Mouse (Mus musculus) heart, embryonic 15.5 days (tissue): ENCODE data around the gene Rnf43. TPM values are rescaled to one million over a fixed set of nuclear protein-coding genes. Genes with fewer than 3 reads are reported as not detected.

Experiments used
- ATAC-seq: fragments of 200-750 bp; cut with Nextera tagmentation; replicated peaks from 2 replicates; pipeline ENCODE4 v1.8.0; 2017; ENCODE audit warnings: low read depth, moderate TSS enrichment; ENCODE audit not compliant: insufficient number of reproducible peaks, insufficient read depth, low FRiP score
- H3K27ac ChIP-seq: fragments of 300-500 bp; sonication (generic); 2 replicates; pipeline ENCODE4 v1.5.1; 2015; ENCODE audit warnings: mild to moderate bottlenecking, inconsistent platforms
- H3K27me3 ChIP-seq: fragments of 300-500 bp; sonication (generic); 2 replicates; pipeline ENCODE4 v1.6.1; 2015; ENCODE audit warnings: inconsistent platforms
- H3K36me3 ChIP-seq: fragments of 300-500 bp; sonication (generic); 2 replicates; pipeline ENCODE4 v1.6.1; 2015; ENCODE audit warnings: mild to moderate bottlenecking, inconsistent platforms
- H3K4me1 ChIP-seq: fragments of 300-500 bp; sonication (generic); replicated peaks from 2 replicates; pipeline ENCODE4 v1.6.1; 2015; ENCODE audit warnings: inconsistent platforms
- H3K4me2 ChIP-seq: fragments of 300-500 bp; sonication (generic); 2 replicates; pipeline ENCODE4 v1.6.1; 2015; ENCODE audit warnings: inconsistent platforms, mild to moderate bottlenecking, moderate library complexity
- H3K4me3 ChIP-seq: fragments of 300-500 bp; sonication (generic); 2 replicates; pipeline ENCODE4 v1.5.1; 2015; ENCODE audit warnings: mild to moderate bottlenecking, inconsistent platforms
- H3K9ac ChIP-seq: fragments of 300-500 bp; sonication (generic); 2 replicates; pipeline ENCODE4 v1.6.1; 2015; ENCODE audit warnings: mild to moderate bottlenecking, inconsistent platforms
- H3K9me3 ChIP-seq: fragments of 300-500 bp; sonication (generic); replicated peaks from 2 replicates; pipeline ENCODE4 v1.6.1; 2016; ENCODE audit warnings: inconsistent platforms
- WGBS: fragments of 180-500 bp; shearing (Covaris S2); methylation state at CpG from one replicate; pipeline ENCODE4 v1.1.7; 2015; ENCODE audit warnings: mixed read lengths; 5-methylcytosine and 5-hydroxymethylcytosine counted together
- polyA plus RNA-seq: library from polyadenylated mRNA; unstranded; fragments of >200 nt; fragmentation: Nextera tagmentation; extraction: Ambion mirVana; gene quantifications from 2 replicates; pipeline ENCODE4 v1.2.1, GENCODE M21; 2015

Gene Rnf43
- polyA plus RNA-seq, 1 experiment from 2014 or later = 1.3 TPM

- ATAC-seq = no peak
- WGBS = 30% methylated on average over 19 of the region's 19 CpGs
- H3K9ac ChIP-seq = no peak overlapping the region
Observed at GRCm38 (mm10) chr11:87748132-87749119, 85.9 kb downstream of the Rnf43 start.

GRCm38 (mm10) chr11:87749192-87750042 lies 86.9 kb downstream of the Rnf43 start:
- peak overlapping the region; percentile 49 for H3K27ac ChIP-seq
- H3K4me3 ChIP-seq = no peak overlapping the region
- peaks cover 5% of the 10 kb centered on the region for H3K27me3 ChIP-seq

More at GRCm38 (mm10) chr11:87748132-87749119, 85.9 kb downstream of the Rnf43 start:
- Histone ChIP-seq H3K4me2 (peak overlapping the region; percentile 34; the same call in 1 of the 2 replicates), H3K27ac (peak overlapping the region; percentile 42; the same call in 1 of the 2 replicates), H3K9me3 (no peaks in the 10 kb centered on the region), H3K27me3 (peaks cover 5% of the 10 kb centered on the region), H3K36me3 (peaks cover 13% of the 10 kb centered on the region), H3K4me1 (no peaks in the 10 kb centered on the region), H3K4me3 (no peak overlapping the region)

DNA sequence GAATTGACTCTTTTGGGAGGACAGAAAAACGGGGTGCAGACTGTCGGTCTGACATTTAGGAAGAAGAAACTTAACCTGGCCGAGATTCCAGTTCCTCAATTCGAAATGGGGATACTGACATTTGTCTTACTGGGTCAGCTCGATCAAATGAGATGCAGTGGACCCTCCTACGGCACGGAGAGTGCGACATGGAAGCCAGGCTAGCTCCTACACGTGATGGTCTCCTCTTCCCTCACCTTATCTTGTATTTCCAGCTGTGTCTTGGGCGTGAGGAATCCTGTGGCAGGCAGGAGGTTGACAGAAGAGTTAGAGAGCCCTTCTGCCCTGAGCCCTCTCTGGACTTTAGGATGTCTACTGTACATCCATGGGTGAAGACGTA lies 87.5 kb downstream of the Rnf43 start:
- Histone ChIP-seq H3K9me3 (no peaks in the 10 kb centered on the region), H3K27me3 (peaks cover 5% of the 10 kb centered on the region), H3K27ac (peak overlapping the region; percentile 49), H3K4me3 (no peak overlapping the region), H3K9ac (no peak overlapping the region), H3K4me1 (no peaks in the 10 kb centered on the region; the same call in 1 of the 2 replicates), H3K36me3 (no peaks in the 10 kb centered on the region), H3K4me2 (peak overlapping the region; percentile 10; the same call in 1 of the 2 replicates)
- WGBS = 51% methylated on average over 11 of the region's 11 CpGs
- no peak for ATAC-seq

More at GRCm38 (mm10) chr11:87749192-87750042, 86.9 kb downstream of the Rnf43 start:
- WGBS = 35% methylated on average over 18 of the region's 18 CpGs
- Histone ChIP-seq H3K4me2 (peak overlapping the region; percentile 34; the same call in 1 of the 2 replicates), H3K36me3 (peaks cover 5% of the 10 kb centered on the region), H3K9me3 (no peaks in the 10 kb centered on the region), H3K9ac (no peak overlapping the region), H3K4me1 (no peaks in the 10 kb centered on the region; the same call in 1 of the 2 replicates)
- no peak; the same call in 1 of the 2 replicates for ATAC-seq

GRCm38 (mm10) chr11:87750521-87750920 lies 88.0 kb downstream of the Rnf43 start:
- Histone ChIP-seq H3K9ac (no peak overlapping the region), H3K4me3 (no peak overlapping the region), H3K27me3 (peaks cover 5% of the 10 kb centered on the region), H3K27ac (peak overlapping the region; percentile 49), H3K4me2 (peak overlapping the region; percentile 10; the same call in 1 of the 2 replicates), H3K9me3 (no peaks in the 10 kb centered on the region), H3K36me3 (no peaks in the 10 kb centered on the region), H3K4me1 (no peaks in the 10 kb centered on the region; the same call in 1 of the 2 replicates)
- 61% methylated on average over 3 of the region's 3 CpGs for WGBS
- ATAC-seq = no peak

DNA sequence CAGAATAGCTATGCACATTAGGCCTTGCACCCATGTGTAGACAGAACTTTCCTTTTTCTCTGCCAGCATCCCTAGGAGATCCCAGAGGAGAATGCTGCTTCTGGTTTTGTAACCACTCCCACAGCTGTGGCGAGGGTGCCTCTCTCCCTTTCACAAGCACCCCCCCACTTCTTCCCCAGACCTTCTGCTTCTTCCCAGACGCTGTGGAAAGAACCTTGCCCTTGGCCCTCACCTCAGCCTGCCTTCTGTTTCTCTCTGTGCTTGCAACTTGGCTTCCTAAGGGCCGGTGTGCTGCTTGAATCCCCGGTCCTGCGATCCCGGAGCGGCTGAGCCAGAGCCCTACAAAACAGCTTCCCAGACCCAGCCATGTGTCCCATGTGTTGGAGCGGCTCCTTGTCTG lies 88.5 kb downstream of the Rnf43 start:
- WGBS = 78% methylated on average over 8 of the region's 8 CpGs
- Histone ChIP-seq H3K27ac (peak overlapping the region; percentile 56; the same call in 1 of the 2 replicates), H3K4me1 (no peaks in the 10 kb centered on the region; the same call in 1 of the 2 replicates), H3K4me3 (peak overlapping the region; percentile 5; the same call in 1 of the 2 replicates), H3K4me2 (peak overlapping the region; percentile 18; the same call in 1 of the 2 replicates), H3K27me3 (peaks cover 5% of the 10 kb centered on the region), H3K9me3 (no peaks in the 10 kb centered on the region), H3K9ac (no peak overlapping the region), H3K36me3 (no peaks in the 10 kb centered on the region)
- no peak for ATAC-seq

GRCm38 (mm10) chr11:87751491-87751966 lies 89.0 kb downstream of the Rnf43 start:
- H3K27ac ChIP-seq = peak overlapping the region; percentile 56; the same call in 1 of the 2 replicates
- WGBS = 47% methylated on average over 4 of the region's 4 CpGs
- no peaks in the 10 kb centered on the region for H3K9me3 ChIP-seq

DNA sequence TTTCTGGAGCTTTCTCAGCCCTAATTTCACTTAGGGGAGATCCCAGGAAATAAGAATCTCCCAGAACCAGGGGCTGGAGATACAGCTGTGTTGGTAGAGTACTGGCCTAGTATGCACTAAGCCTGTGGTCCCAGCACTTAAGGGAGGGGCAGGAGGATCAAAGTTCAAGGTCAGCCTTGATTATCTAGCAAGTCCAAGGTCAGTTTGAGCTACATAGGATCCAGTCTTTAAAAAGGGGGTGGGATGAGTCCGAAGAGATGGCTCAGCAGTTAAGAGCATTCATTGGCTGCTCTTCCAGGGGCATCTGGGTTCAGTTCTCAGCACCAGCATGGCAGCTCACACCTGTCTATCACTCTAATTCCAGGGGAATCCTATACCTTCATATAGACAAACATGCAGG lies 89.8 kb downstream of the Rnf43 start:
- Histone ChIP-seq H3K4me3 (no peak overlapping the region), H3K9me3 (no peaks in the 10 kb centered on the region), H3K9ac (no peak overlapping the region), H3K4me2 (peak overlapping the region; percentile 17; the same call in 1 of the 2 replicates), H3K36me3 (no peaks in the 10 kb centered on the region), H3K4me1 (no peaks in the 10 kb centered on the region; the same call in 1 of the 2 replicates), H3K27ac (peak overlapping the region; percentile 40; the same call in 1 of the 2 replicates), H3K27me3 (peaks cover 5% of the 10 kb centered on the region)
- ATAC-seq = no peak
- 72% methylated on average over 1 of the region's 1 CpGs for WGBS

More at GRCm38 (mm10) chr11:87751491-87751966, 89.0 kb downstream of the Rnf43 start:
- no peak for ATAC-seq
- Histone ChIP-seq H3K4me1 (no peaks in the 10 kb centered on the region; the same call in 1 of the 2 replicates), H3K4me2 (peak overlapping the region; percentile 18; the same call in 1 of the 2 replicates), H3K9ac (no peak overlapping the region), H3K27me3 (peaks cover 5% of the 10 kb centered on the region), H3K36me3 (no peaks in the 10 kb centered on the region), H3K4me3 (peak overlapping the region; percentile 5; the same call in 1 of the 2 replicates)

GRCm38 (mm10) chr11:87753255-87753654 lies 90.7 kb downstream of the Rnf43 start:
- peaks cover 5% of the 10 kb centered on the region for H3K27me3 ChIP-seq
- H3K9ac ChIP-seq = no peak overlapping the region
- H3K4me3 ChIP-seq = no peak overlapping the region
- H3K27ac ChIP-seq = no peak overlapping the region
- H3K4me2 ChIP-seq = no peak overlapping the region
- ATAC-seq = no peak
- no peaks in the 10 kb centered on the region for H3K9me3 ChIP-seq
- no peaks in the 10 kb centered on the region; the same call in 1 of the 2 replicates for H3K4me1 ChIP-seq
- WGBS = 75% methylated on average over 8 of the region's 8 CpGs
- H3K36me3 ChIP-seq = no peaks in the 10 kb centered on the region

- H3K9me3 ChIP-seq = no peaks in the 10 kb centered on the region
- 69% methylated on average over 5 of the region's 5 CpGs for WGBS
- H3K27me3 ChIP-seq = peaks cover 6% of the 10 kb centered on the region
- ATAC-seq = no peak
- no peak overlapping the region for H3K4me3 ChIP-seq
- H3K4me2 ChIP-seq = peak overlapping the region; percentile 18; the same call in 1 of the 2 replicates
- no peak overlapping the region for H3K9ac ChIP-seq
- no peaks in the 10 kb centered on the region; the same call in 1 of the 2 replicates for H3K4me1 ChIP-seq
- H3K27ac ChIP-seq = no peak overlapping the region
- H3K36me3 ChIP-seq = no peaks in the 10 kb centered on the region
Observed at GRCm38 (mm10) chr11:87753891-87754501, 91.5 kb downstream of the Rnf43 start.

DNA sequence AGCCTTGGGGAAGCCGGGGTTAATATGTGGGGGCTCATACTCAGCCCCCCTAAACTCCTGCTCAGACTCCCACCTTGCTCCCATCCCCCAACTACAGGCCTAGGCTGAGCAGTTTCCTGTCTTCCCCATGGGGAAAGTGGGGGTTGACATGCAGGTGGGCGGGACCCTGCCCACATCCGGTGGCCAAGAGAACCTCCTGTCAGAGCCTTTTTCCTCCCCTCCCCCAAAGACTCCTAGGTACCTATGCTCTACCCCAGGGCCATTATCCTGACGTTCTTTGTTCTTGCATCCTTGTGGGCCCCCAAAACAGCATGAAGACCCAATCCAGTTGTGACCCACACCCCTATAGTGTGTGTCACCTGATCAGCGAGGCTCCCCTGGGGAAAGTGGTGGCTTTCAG lies 92.1 kb downstream of the Rnf43 start:
- WGBS = 61% methylated on average over 5 of the region's 5 CpGs

More for the DNA sequence above, 92.1 kb downstream of the Rnf43 start:
- Histone ChIP-seq H3K36me3 (no peaks in the 10 kb centered on the region), H3K27me3 (peaks cover 7% of the 10 kb centered on the region), H3K9ac (no peak overlapping the region), H3K9me3 (no peaks in the 10 kb centered on the region), H3K4me1 (no peaks in the 10 kb centered on the region; the same call in 1 of the 2 replicates), H3K4me3 (peak overlapping the region; percentile 5; the same call in 1 of the 2 replicates), H3K4me2 (peak overlapping the region; percentile 18; the same call in 1 of the 2 replicates), H3K27ac (no peak overlapping the region)
- peak; percentile 16; the same call in 1 of the 2 replicates for ATAC-seq
